9 mouse cellular contexts compared by ENCODE assay signal in genomic region chr15:102747286-102747640, GRCm38 (mm10). TPM values are rescaled to one million over a fixed set of nuclear protein-coding genes. Genes with fewer than 3 reads are reported as not detected.
A peak's percentile ranks its signal among the peaks of the same experiment; 100 is the strongest.
DNase-seq lines count a peak whose midpoint lies in the region; ATAC-seq and TF ChIP-seq lines count a peak whose summit lies in the region.
"Had no signal": no experiment of that assay in that cellular context is flagged by ENCODE, and none has a peak within 500 bp of the region (broad histone marks: within the 10 kb centered on the region; RNA-seq: fewer than 3 reads in every experiment).

No protein-coding gene starts in this region.

- WGBS in heart, embryonic 12.5 days, result 2% methylated on average over 20 of the region's 20 CpGs
- 4% methylated on average over 20 of the region's 20 CpGs for WGBS in heart, embryonic 14.5 days
- 3% methylated on average over 20 of the region's 20 CpGs for WGBS in liver, postnatal 0 days (ENCODE audit: insufficient replicate concordance)

- no peaks in the 10 kb centered on the region for H3K9me3 ChIP-seq in heart, embryonic 12.5 days (replicated peaks)
- no peaks in the 10 kb centered on the region for H3K9me3 ChIP-seq in heart, embryonic 14.5 days (ENCODE audit: control insufficient read depth, low read length)
- no peaks in the 10 kb centered on the region for H3K9me3 ChIP-seq in liver, postnatal 0 days (ENCODE audit: low read length)
- H3K9me3 ChIP-seq: G1E had no signal

- H3K4me3 ChIP-seq in heart, embryonic 12.5 days, result peak overlapping the region; percentile 60
- peak overlapping the region; percentile 53 to 54 for H3K4me3 ChIP-seq in heart, embryonic 14.5 days (ENCODE audit: control insufficient read depth in 1 of 2, insufficient read depth in 1 of 2, low read depth in 1 of 2, low read length in 2 of 2)
- H3K4me3 ChIP-seq in liver, postnatal 0 days (ENCODE audit: low read depth, low read length), result peak overlapping the region; percentile 36

- no peak for TF ChIP-seq EP300 in liver, postnatal 0 days (IDR thresholded peaks at IDR 0.05; ENCODE audit: low read depth)

- no peak for TF ChIP-seq CTCF in brain, embryonic 14.5 days (IDR thresholded peaks at IDR 0.05; ENCODE audit: borderline replicate concordance, extremely low read depth, insufficient read depth, insufficient read length)
- TF ChIP-seq CTCF in liver, postnatal 0 days (IDR thresholded peaks at IDR 0.05; ENCODE audit: low read depth), result no peak

- H3K4me1 ChIP-seq in heart, embryonic 12.5 days (replicated peaks), result peaks cover 15% of the 10 kb centered on the region
- peaks cover 0 to 10% of the 10 kb centered on the region in 2 experiments; a peak in 2 of 4 replicates for H3K4me1 ChIP-seq in heart, embryonic 14.5 days (ENCODE audit: control insufficient read depth in 2 of 2, insufficient read depth in 2 of 2, low read length in 2 of 2)
- no peaks in the 10 kb centered on the region for H3K4me1 ChIP-seq in liver, postnatal 0 days (ENCODE audit: insufficient read depth)

- intact Hi-C loops in heart, postnatal 36 days (cut with DNase I), result no loop called here

- H3K9ac ChIP-seq in heart, embryonic 12.5 days, result peak overlapping the region; percentile 65
- H3K9ac ChIP-seq in heart, embryonic 14.5 days (ENCODE audit: low read length), result peak overlapping the region; percentile 75
- no peak overlapping the region for H3K9ac ChIP-seq in liver, postnatal 0 days (replicated peaks)

- no peak for DNase-seq in heart, postnatal 36 days
- DNase-seq in brain, embryonic 14.5 days (ENCODE audit: low read depth), result peak; percentile 59
- no peak for DNase-seq in liver, postnatal 0 days
- no peak for DNase-seq in adrenal gland, adult 2 months
- DNase-seq in ovary, adult 18-20 months (ENCODE audit: low spot score), result no peak
- no peak for DNase-seq in spleen, postnatal 4 days (ENCODE audit: low spot score in 2 of 2)

- H3K27ac ChIP-seq in heart, embryonic 12.5 days (ENCODE audit: poor library complexity, severe bottlenecking), result no peak overlapping the region
- no peak overlapping the region for H3K27ac ChIP-seq in heart, embryonic 14.5 days (replicated peaks in 1 of 2; ENCODE audit: control insufficient read depth in 1 of 2, insufficient read depth in 1 of 2, low read depth in 2 of 2, low read length in 2 of 2)
- no peak overlapping the region for H3K27ac ChIP-seq in liver, postnatal 0 days (ENCODE audit: low read depth)

- H3K27me3 ChIP-seq in heart, embryonic 12.5 days (replicated peaks), result peaks cover 97% of the 10 kb centered on the region
- peaks cover 72% of the 10 kb centered on the region for H3K27me3 ChIP-seq in heart, embryonic 14.5 days (ENCODE audit: control insufficient read depth, insufficient read depth, low read length)
- H3K27me3 ChIP-seq in liver, postnatal 0 days (ENCODE audit: insufficient read depth, low read length), result peaks cover 74% of the 10 kb centered on the region

- H3K4me2 ChIP-seq in heart, embryonic 12.5 days, result peak overlapping the region; percentile 79
- peak overlapping the region; percentile 94 for H3K4me2 ChIP-seq in heart, embryonic 14.5 days (ENCODE audit: low read length)
- H3K4me2 ChIP-seq in liver, postnatal 0 days (ENCODE audit: low read depth, low read length), result peak overlapping the region; percentile 47

- no peak for ATAC-seq in heart, embryonic 12.5 days (ENCODE audit: insufficient number of reproducible peaks, low FRiP score)
- no peak for ATAC-seq in heart, embryonic 14.5 days (ENCODE audit: insufficient number of reproducible peaks, insufficient read depth, low FRiP score, low read depth)
- ATAC-seq in liver, postnatal 0 days, result no peak

- no peaks in the 10 kb centered on the region for H3K36me3 ChIP-seq in heart, embryonic 12.5 days
- no peaks in the 10 kb centered on the region for H3K36me3 ChIP-seq in heart, embryonic 14.5 days (ENCODE audit: control insufficient read depth, insufficient read depth, low read length)
- H3K36me3 ChIP-seq in liver, postnatal 0 days (replicated peaks; ENCODE audit: insufficient read depth, low read length), result no peaks in the 10 kb centered on the region
- H3K36me3 ChIP-seq: G1E had no signal

- no peak for TF ChIP-seq POLR2A in brain, embryonic 14.5 days (IDR thresholded peaks at IDR 0.05; ENCODE audit: borderline replicate concordance, extremely low read depth, insufficient read depth, insufficient read length, poor library complexity, severe bottlenecking)

RNA-seq across cellular contexts. Expression of gene Calcoco1, which starts 25.3 kb away (rescaled TPM):
- polyA plus RNA-seq in heart, embryonic 12.5 days (2016; fragmentation: Nextera tagmentation; extraction: Ambion mirVana), result 55.1 and 55.3 TPM in 2 replicates
- total RNA-seq in heart, postnatal 36 days (2021), result 100 to 1,000 TPM; 111 to 137 TPM
- 46.2 and 48.4 TPM in 2 replicates for polyA plus RNA-seq in brain, embryonic 14.5 days (2012; rRNA removed)
- 66.2 and 66.5 TPM in 2 replicates for polyA plus RNA-seq in heart, embryonic 14.5 days (2014; fragmentation: Nextera tagmentation; extraction: Ambion mirVana)
- polyA plus RNA-seq in liver, postnatal 0 days (2015; fragmentation: Nextera tagmentation; extraction: Ambion mirVana), result 11.1 and 14.0 TPM in 2 replicates
- total RNA-seq in adrenal gland, adult 2 months (2021), result 100 to 1,000 TPM in 1 of 2 experiments, 10 to 100 TPM in 1; 93.4 to 136 TPM
- polyA plus RNA-seq in adrenal gland, adult 2 months (2012; rRNA removed), result 75.4 and 89.3 TPM in 2 replicates
